Mouse (Mus musculus): ENCODE measurements around the gene E2f4. TPM values are rescaled to one million over a fixed set of nuclear protein-coding genes. Genes with fewer than 3 reads are reported as not detected.

The E2f4 gene
- polyA plus RNA-seq, 1 experiment, result 65.6 TPM

DNA sequence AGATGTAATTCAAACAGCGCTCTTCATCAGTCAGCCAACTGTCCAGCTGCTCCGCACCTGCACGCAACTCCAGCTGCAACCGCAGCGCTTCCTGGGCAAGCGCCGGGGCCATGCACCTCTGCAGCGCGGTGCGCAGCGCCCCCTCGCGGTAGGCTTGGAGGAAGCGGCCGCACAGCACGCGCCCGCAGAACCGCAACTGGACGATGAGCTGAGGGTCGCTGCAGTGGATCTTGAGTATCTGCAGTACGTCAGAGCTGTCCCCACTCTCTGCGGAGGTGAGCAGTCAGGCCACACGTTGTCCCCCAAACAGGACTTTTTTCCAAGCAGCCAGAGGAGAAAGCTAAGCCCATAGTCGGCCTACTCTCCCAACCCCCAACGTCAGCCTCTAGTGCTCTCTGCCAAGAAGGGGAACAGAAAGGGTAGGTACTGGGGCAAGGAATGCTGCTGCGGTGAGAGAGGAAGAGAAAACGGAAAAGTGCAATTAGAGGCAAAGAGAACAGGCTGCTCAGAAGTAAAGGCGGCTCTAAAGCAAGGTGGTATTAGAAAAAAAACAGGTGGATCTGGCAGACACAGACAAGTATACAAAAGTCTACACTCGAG, 37.6 kb upstream of the E2f4 start:
- peak; percentile 80 for TF ChIP-seq CTCF (IDR thresholded peaks at IDR 0.05; ENCODE audit: extremely low read depth, insufficient read depth, low read length)
- no peak for TF ChIP-seq POLR2A (IDR thresholded peaks at IDR 0.05; ENCODE audit: extremely low read depth, insufficient read depth, low read length)
- Histone ChIP-seq H3K4me1 (ENCODE audit: control insufficient read depth, insufficient read depth, low read length) (no peaks in the 10 kb centered on the region), H3K4me3 (ENCODE audit: insufficient read depth, low read length) (peak overlapping the region; percentile 20), H3K27ac (ENCODE audit: insufficient read depth, low read length) (no peak overlapping the region)

DNA sequence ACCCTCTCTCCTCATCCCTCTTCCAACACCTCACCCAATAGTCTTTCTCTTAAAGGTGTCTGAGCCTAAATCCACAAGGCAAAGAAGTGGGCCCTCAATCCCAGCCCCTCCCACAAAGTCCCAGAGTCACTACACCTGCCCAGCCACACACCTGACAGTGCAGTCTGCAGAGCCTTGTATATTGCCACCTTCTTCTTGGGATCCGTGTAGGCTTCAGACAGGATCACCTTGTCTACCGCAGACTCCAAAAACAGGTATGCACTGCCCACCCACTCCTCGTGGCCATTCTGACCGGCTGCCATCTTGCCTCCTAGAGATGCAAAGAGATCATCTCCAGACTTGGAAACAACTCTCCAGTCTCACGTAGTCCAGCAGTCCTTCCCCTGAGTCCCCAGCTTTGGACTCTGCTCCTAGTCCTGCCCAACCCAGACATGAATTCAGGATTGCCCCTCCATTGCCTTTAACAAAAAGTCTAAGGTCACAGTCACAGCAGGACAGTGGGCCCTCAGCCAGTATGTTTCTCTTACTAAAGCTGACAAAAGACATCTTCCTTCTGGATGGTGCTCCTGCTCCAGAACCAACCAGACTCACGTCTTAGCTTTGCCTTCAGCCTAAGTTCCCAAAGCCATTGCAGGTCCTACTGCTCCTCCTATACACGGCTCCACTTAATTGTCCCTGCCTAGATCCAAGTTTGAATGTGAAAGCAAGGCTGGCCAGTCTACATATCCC, 36.9 kb upstream of the E2f4 start:
- H3K4me3 ChIP-seq (ENCODE audit: insufficient read depth, low read length), result no peak overlapping the region
- TF ChIP-seq CTCF (IDR thresholded peaks at IDR 0.05; ENCODE audit: extremely low read depth, insufficient read depth, low read length) (no peak), POLR2A (IDR thresholded peaks at IDR 0.05; ENCODE audit: extremely low read depth, insufficient read depth, low read length) (no peak)
- H3K4me1 ChIP-seq (ENCODE audit: control insufficient read depth, insufficient read depth, low read length), result no peaks in the 10 kb centered on the region
- H3K27ac ChIP-seq (ENCODE audit: insufficient read depth, low read length), result no peak overlapping the region

DNA sequence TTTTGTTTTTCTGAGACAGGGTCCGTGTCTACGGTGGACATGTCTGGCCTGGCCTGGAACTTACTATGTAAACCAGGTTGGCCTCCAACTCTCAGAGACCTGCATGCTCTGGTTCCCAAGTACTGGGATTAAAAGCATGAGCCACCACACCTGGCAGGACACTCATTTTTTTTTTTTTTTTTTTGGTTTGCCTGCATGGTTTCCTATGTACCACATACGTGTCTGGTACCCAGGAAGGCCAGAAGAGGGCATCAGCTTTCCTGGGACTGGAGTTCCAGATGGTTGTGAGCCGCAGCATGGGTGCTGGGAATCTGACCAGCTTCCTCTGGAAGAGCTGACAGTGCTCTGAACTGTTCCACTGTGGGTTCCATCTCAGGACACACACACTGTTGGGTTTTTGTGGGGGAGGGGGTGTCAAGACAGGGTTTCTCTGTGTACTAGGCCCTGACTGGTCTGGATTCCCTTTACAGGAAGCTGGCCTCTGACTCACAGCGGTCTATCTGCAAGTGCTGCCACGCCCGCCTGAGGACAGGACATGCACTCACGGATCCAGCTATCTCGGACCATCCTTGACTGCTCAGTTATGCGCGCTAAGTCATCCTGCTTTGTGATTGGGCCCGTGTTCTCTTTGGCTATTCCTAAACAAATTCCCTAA, 36.0 kb upstream of the E2f4 start:
- TF ChIP-seq POLR2A (IDR thresholded peaks at IDR 0.05; ENCODE audit: extremely low read depth, insufficient read depth, low read length), result no peak
- TF ChIP-seq CTCF (IDR thresholded peaks at IDR 0.05; ENCODE audit: extremely low read depth, insufficient read depth, low read length), result no peak
- Histone ChIP-seq H3K4me3 (ENCODE audit: insufficient read depth, low read length) (no peak overlapping the region), H3K27ac (ENCODE audit: insufficient read depth, low read length) (no peak overlapping the region), H3K4me1 (ENCODE audit: control insufficient read depth, insufficient read depth, low read length) (no peaks in the 10 kb centered on the region)

DNA sequence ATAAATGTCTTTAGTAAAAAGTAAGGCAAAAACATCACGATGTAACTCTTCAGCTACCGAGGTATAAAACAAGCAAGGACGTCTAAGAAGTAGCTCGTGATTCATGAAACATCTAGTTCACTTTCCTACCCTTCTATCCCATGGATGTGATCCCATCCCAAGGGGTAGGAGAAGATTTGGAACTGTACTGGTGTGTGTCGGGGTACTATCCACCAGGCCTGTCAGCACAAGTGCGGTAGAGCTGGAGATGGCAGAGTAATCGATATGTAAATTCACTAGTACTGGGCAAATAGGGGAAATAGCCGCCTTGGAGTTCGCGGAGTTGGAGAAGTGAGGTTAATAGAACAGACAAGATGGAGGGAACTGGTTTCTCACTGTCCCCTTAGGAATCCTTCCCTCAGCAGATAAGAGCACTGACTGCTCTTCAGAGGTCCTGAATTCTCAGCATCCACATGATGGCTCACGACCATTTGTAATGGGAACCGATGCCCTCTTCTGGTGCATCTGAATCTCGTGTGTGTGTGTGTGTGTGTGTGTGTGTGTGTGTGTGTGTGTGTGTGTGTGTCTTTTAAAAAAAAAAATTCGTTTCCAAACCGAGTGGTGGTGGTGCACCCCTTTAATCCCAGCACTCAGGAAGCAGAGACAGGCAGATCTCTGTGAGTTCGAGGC, 34.1 kb upstream of the E2f4 start:
- H3K27ac ChIP-seq (ENCODE audit: insufficient read depth, low read length), result no peak overlapping the region
- no peak overlapping the region; the same call in 1 of the 2 replicates for H3K4me3 ChIP-seq (ENCODE audit: insufficient read depth, low read length)
- no peak for TF ChIP-seq CTCF (IDR thresholded peaks at IDR 0.05; ENCODE audit: extremely low read depth, insufficient read depth, low read length)
- no peaks in the 10 kb centered on the region for H3K4me1 ChIP-seq (ENCODE audit: control insufficient read depth, insufficient read depth, low read length)

DNA sequence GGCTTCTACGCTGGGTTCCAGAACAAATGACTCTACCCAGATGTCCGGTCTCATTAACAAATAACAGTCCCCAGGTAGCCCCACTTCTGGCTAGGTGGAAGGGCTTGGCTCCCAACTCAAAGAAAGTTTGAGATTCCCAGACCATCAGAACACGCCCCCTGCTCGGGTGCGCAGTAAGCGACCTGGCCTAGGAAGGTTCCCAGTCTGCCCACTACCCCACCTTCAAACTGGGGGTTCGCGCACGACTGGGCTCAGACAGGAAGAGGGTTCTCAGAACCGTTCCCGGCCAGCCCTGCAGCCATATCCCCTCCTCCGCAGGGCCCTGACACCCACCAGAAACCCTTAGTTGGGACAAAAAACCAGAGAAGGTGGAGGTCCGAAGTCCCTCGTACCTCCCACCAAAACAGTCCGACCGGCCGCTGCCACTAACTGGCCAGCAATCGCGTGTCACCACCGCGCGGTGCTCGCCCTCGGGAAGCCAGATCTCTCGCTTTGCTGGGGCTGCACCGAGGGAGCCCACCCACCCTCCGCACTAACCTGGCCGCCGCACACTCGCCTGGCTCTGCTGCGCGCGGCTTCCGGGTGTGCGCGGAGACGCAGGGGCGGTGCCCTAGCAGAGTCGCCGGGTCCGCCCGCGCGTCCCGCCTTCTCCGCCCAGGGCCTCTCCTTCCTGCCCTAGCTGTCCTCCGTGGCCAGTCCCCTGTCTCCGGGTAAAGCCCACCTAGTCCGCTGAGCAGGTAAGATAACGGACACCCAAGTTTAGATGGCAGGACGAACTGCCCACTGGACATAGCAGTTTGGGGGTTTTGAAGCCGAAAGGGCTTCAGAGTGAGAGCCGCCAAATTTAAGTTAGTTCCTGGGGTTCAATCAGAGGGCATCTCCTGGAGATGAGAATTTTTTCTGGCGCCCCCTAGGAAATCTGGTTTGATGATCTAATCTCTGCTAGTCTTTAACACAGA, 33.2 kb upstream of the E2f4 start, which contains the start of the genes Tradd and Fbxl8:
Tradd (minus strand) TSS at position 586 of the 959 bp plus-strand sequence.
Fbxl8 (plus strand) TSS at position 625 of the 959 bp plus-strand sequence.
- no peaks in the 10 kb centered on the region for H3K4me1 ChIP-seq (ENCODE audit: control insufficient read depth, insufficient read depth, low read length)
- H3K4me3 ChIP-seq (ENCODE audit: insufficient read depth, low read length), result peak within 1 kb of the TSS; percentile 68
- H3K27ac ChIP-seq (ENCODE audit: insufficient read depth, low read length), result no peak within 1 kb of the TSS
- no peak for TF ChIP-seq POLR2A (IDR thresholded peaks at IDR 0.05; ENCODE audit: extremely low read depth, insufficient read depth, low read length)
- TF ChIP-seq CTCF (IDR thresholded peaks at IDR 0.05; ENCODE audit: extremely low read depth, insufficient read depth, low read length), result no peak

DNA sequence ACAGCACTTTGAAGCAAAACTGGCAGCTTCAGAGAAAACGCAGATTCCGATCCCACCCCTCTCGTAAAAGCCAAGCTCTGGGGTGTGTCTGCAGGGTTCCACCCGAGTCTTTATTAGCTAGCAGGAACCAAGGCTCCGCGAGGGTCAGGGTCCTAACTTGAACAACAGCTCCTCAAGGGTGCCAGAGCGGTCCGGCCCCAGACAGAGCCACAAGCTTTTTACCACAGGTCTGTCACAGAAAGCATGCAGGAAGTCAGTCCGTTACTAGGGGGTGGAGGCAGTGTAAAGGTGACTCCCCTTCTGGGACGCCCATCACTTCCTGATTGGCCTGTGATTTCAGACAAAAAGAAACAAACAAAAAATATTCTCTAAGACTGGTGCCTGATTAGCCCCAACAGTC, 32.3 kb upstream of the E2f4 start:
- no peaks in the 10 kb centered on the region; the same call in 1 of the 2 replicates for H3K4me1 ChIP-seq (ENCODE audit: control insufficient read depth, insufficient read depth, low read length)
- H3K27ac ChIP-seq (ENCODE audit: insufficient read depth, low read length), result no peak overlapping the region
- H3K4me3 ChIP-seq (ENCODE audit: insufficient read depth, low read length), result no peak overlapping the region; the same call in 1 of the 2 replicates
- TF ChIP-seq CTCF (IDR thresholded peaks at IDR 0.05; ENCODE audit: extremely low read depth, insufficient read depth, low read length) (no peak), POLR2A (IDR thresholded peaks at IDR 0.05; ENCODE audit: extremely low read depth, insufficient read depth, low read length) (no peak)

DNA sequence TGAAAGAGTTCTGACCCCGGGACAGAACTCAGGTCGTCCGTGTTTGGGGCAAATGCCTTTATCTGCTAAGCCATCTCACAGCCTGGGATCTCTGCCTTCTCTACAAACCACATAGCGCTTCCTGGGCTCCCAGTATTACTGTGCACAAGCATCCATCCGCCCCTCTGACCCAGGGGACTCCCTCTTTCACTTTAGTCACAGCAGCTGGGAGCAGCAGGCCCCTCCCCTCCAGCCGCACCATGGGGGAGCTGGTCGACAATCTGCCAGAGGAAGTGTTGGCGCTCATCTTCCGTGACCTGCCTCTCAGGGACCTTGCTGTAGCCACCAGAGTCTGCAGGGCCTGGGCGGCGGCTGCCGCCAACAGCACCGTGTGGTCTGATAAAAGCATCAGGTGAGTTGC, 30.7 kb upstream of the E2f4 start:
- TF ChIP-seq POLR2A (IDR thresholded peaks at IDR 0.05; ENCODE audit: extremely low read depth, insufficient read depth, low read length) (no peak), CTCF (IDR thresholded peaks at IDR 0.05; ENCODE audit: extremely low read depth, insufficient read depth, low read length) (no peak)
- Histone ChIP-seq H3K4me3 (ENCODE audit: insufficient read depth, low read length) (no peak overlapping the region), H3K4me1 (ENCODE audit: control insufficient read depth, insufficient read depth, low read length) (no peaks in the 10 kb centered on the region; the same call in 1 of the 2 replicates), H3K27ac (ENCODE audit: insufficient read depth, low read length) (no peak overlapping the region)

DNA sequence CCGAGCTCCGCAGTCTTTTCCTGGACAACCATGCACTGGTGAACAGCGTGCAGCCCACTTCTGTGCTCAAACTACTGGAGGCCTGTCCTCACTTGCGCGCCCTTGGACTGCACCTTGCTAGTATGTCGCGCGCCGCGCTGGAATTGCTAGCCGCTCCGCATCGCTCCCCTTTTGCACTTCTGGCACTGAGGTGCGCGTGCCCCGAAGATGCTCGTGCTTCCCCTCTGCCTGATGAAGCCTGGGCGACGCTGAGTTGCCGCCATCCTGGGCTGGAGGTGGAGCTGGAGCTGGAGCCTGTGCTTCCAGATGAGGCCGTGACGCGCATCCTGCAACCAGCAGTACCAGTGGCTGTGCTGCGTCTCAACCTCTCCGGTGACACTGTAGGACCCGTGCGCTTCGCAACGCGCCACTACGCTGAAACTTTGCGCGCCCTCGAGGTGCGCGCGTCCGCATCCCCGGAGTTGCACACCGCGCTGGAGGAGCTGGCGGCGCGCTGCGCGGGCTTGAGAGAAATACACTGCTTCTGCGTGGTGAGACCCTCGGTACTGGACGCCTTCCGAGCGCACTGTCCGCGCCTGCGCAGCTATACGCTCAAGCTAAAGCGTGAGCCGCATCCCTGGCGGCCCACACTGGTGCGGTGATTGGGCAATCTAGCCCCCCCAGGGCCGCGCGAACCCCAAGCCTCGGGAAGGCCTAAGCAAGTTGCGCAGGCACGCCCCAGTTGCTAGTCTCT, 29.0 kb upstream of the E2f4 start:
- TF ChIP-seq POLR2A (IDR thresholded peaks at IDR 0.05; ENCODE audit: extremely low read depth, insufficient read depth, low read length), result peak; percentile 73; the same call in 1 of the 2 replicates
- TF ChIP-seq CTCF (IDR thresholded peaks at IDR 0.05; ENCODE audit: extremely low read depth, insufficient read depth, low read length), result no peak
- Histone ChIP-seq H3K27ac (ENCODE audit: insufficient read depth, low read length) (peak overlapping the region; percentile 79; the same call in 1 of the 2 replicates), H3K4me3 (ENCODE audit: insufficient read depth, low read length) (peak overlapping the region; percentile 25), H3K4me1 (ENCODE audit: control insufficient read depth, insufficient read depth, low read length) (no peaks in the 10 kb centered on the region; the same call in 1 of the 2 replicates)
